Mouse (Mus musculus) bone marrow, adult 2 months (tissue): ENCODE measurements around the gene Xiap. TPM values are rescaled to one million over a fixed set of nuclear protein-coding genes. Genes with fewer than 3 reads are reported as not detected.

Experiments
- H3K27ac ChIP-seq: fragments of 200-500 bp; 2 replicates; pipeline ENCODE4 v1.5.1; 2012; ENCODE audit warnings: low read depth, mild to moderate bottlenecking, control low read depth, inconsistent platforms, low read length; ENCODE audit not compliant: control insufficient read depth, poor library complexity, insufficient read depth
- H3K4me1 ChIP-seq: fragments of 200-500 bp; 2 replicates; pipeline ENCODE4 v1.6.1; 2011; ENCODE audit warnings: low read length; ENCODE audit not compliant: control insufficient read depth, insufficient read depth
- H3K4me3 ChIP-seq: fragments of 200-500 bp; replicated peaks from 2 replicates; pipeline ENCODE3; 2011; ENCODE audit warnings: mild to moderate bottlenecking, low read depth, low read length, control low read depth; ENCODE audit not compliant: control insufficient read depth
- CTCF ChIP-seq: fragments of 200-500 bp; IDR thresholded peaks from 2 replicates; pipeline ENCODE4 v1.5.1; 2011; ENCODE audit warnings: low read length, control low read depth; ENCODE audit not compliant: control insufficient read depth, insufficient read depth
- POLR2A ChIP-seq: fragments of 200-500 bp; IDR thresholded peaks from 2 replicates; pipeline ENCODE4 v1.6.1; 2011; ENCODE audit warnings: low read depth, mild to moderate bottlenecking, control low read depth, low read length, borderline replicate concordance; ENCODE audit not compliant: control insufficient read depth
- WGBS: fragments of 180-500 bp; shearing (Covaris S2); methylation state at CpG from one replicate; pipeline ENCODE4 v1.1.7; 2018; 5-methylcytosine and 5-hydroxymethylcytosine counted together
- polyA plus RNA-seq: library from polyadenylated mRNA; stranded (reverse); fragments of >200 nt; gene quantifications from 2 replicates; pipeline ENCODE4 v1.2.4, GENCODE M21; 2011; ENCODE audit warnings: low replicate concordance; ENCODE audit not compliant: missing spikeins, insufficient read depth, insufficient read length

Gene Xiap
- polyA plus RNA-seq, 1 experiment, result 16.5 TPM

DNA sequence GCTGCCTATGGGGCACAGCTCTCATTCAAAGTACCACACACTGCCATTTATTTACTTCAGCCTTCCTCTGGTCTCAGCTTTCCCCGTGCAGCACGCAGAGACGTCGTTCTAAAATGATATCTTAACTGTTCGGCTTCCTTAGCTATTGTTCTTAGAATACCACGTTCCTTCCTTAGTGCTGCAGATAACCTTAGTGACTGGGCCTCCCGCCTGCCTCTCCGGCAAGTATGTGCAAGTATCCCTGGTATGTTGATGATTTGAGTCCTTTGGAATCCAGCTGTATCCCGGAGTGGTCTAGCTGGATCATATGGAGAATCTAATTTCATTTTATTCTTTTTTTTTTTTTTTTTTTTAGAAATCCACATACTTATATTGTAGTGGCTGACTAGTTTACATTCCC is 80.4 kb downstream of the Xiap start:
- 66% methylated on average over 9 of the region's 9 CpGs for WGBS
- H3K4me3 ChIP-seq, result no peak overlapping the region

DNA sequence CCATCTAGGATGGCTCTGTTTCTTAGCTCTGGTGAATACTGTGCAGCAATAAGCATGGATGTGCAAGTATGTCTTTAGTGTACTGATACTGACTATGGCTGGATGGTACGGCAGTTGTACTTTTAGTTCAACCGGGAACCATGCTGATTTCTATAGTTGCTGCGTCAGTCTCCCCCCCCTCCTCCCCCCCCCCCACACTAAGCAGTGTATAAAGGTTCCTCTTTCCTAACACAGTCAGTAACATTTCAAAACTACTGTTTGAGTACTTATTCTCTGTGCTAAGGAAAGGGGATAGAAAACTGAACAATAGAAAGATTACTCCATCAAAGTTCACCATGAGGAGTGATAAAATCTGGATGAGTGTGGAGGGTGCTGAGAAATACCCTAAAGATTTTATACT is 83.1 kb downstream of the Xiap start:
- WGBS, result 25% methylated on average over 3 of the region's 3 CpGs
- no peak overlapping the region for H3K27ac ChIP-seq
- H3K4me1 ChIP-seq, result no peaks in the 10 kb centered on the region; the same call in 1 of the 2 replicates
- no peak overlapping the region for H3K4me3 ChIP-seq
- TF ChIP-seq CTCF (no peak), POLR2A (no peak)

More for the DNA sequence above, 80.4 kb downstream of the Xiap start:
- Histone ChIP-seq H3K27ac (no peak overlapping the region), H3K4me1 (no peaks in the 10 kb centered on the region; the same call in 1 of the 2 replicates)
- TF ChIP-seq CTCF (no peak), POLR2A (no peak)

DNA sequence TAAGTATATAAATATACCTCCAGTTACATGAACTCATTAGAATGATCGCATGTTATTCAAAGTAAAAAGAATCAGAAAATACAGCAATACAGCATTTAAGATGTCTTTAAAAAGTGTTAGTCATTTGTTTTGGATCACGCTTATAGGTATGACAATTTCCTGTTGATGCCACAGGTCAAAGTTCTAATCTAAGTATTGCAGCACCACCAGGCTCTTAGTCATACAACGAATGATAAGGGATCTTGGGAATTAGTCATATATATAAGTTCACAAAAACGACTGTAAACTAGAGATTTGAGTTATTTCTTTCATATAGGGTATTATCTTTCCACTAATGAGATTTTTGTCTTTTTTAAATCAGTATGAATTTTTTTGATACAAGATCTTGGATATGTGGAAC is 84.5 kb downstream of the Xiap start:
- Histone ChIP-seq H3K4me3 (no peak overlapping the region), H3K27ac (no peak overlapping the region), H3K4me1 (no peaks in the 10 kb centered on the region; the same call in 1 of the 2 replicates)
- TF ChIP-seq POLR2A (no peak), CTCF (no peak)
- 54% methylated on average over 4 of the region's 4 CpGs for WGBS

DNA sequence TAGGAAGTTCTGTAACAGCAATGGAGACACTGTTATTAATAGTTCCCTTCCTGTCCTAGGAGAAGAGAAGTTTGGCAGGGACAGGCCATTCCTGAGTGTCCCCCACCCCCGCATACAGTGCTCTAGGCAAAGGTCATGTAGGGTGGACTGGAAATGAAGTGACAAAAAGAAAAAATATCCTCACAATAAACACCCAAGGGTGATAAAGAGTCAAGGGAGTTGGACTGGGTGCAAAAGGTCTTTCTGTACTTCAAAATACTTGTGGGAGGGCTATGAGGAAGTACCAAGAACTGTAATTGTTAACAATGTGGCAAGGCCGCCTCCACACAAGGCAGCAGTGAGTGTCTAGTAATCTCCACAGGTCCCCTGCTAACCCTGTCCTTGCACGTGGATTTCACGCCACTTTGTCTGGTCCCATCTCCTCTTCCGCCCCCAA is 88.6 kb downstream of the Xiap start:
- Histone ChIP-seq H3K4me3 (peak overlapping the region; percentile 28), H3K4me1 (no peaks in the 10 kb centered on the region; the same call in 1 of the 2 replicates), H3K27ac (peak overlapping the region; percentile 70)
- no peak for TF ChIP-seq CTCF
- no peak for TF ChIP-seq POLR2A
- WGBS, result 19% methylated on average over 5 of the region's 5 CpGs

DNA sequence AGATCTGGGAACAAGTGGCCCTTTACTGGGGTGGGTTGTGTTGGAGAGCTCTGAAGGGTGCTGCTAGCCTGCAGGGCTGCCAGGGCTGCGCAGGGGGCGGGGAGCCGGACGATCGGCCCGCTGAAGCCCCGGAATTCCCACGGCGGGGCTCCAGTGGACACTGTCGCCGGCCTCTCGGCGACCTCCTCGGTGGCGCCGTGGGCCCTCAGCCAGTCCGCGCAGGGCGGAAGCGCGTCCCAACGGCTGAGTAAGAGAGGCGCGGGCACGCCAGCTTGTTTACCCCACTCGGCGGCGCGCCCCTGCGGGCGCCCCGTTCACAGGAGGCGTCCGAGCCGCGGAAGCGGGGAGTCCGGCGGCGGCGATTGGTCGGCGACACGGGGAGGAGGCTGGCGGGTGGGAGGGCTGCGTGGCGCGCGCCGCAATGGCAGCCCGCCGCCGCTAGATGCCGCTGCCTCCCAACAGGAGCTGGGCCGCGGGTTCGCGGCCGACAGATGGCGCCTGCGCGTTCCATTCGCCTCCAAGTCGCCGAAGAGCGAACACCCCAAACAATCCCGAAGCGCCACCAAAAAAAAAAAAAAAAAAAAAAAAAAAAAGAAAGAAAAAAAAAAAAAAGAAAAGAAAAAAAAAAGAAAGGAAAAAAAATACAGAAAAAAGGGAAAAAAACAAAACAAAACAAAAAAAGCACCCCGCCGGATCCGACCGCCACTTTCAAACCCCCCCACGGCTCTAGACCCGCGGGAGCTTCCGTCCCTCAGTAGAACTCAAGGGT is 89.5 kb downstream of the Xiap start, which contains the start of gene Stag2:
TSS of gene Stag2 (plus strand) at position 530 of the 769 bp plus-strand sequence.
- WGBS, result 16% methylated on average over 76 of the region's 76 CpGs
- Histone ChIP-seq H3K27ac (peak within 1 kb of the TSS; percentile 99), H3K4me3 (peak within 1 kb of the TSS; percentile 84), H3K4me1 (no peaks in the 10 kb centered on the region; the same call in 1 of the 2 replicates)
- TF ChIP-seq POLR2A, result peak; percentile 67; the same call in 1 of the 2 replicates
- TF ChIP-seq CTCF, result peak; percentile 72

- 18% methylated on average over 52 of the region's 71 CpGs for WGBS
- no peaks in the 10 kb centered on the region; the same call in 1 of the 2 replicates for H3K4me1 ChIP-seq
- peak overlapping the region; percentile 99 for H3K27ac ChIP-seq
- H3K4me3 ChIP-seq, result peak overlapping the region; percentile 84
- TF ChIP-seq CTCF, result no peak
- peak; percentile 56; the same call in 1 of the 2 replicates for TF ChIP-seq POLR2A
Measured at GRCm38 (mm10) chrX:42149557-42150345, 90.3 kb downstream of the Xiap start.

GRCm38 (mm10) chrX:42150346-42151023 is 91.0 kb downstream of the Xiap start:
- Histone ChIP-seq H3K4me3 (peak overlapping the region; percentile 93), H3K4me1 (no peaks in the 10 kb centered on the region; the same call in 1 of the 2 replicates), H3K27ac (peak overlapping the region; percentile 99)
- 4% methylated on average over 24 of the region's 40 CpGs for WGBS
- TF ChIP-seq CTCF, result no peak
- no peak for TF ChIP-seq POLR2A

GRCm38 (mm10) chrX:42151024-42151754 is 91.7 kb downstream of the Xiap start:
- whole genome bisulfite sequencing, result 7% methylated on average over 25 of the region's 25 CpGs
- TF ChIP-seq CTCF (no peak), POLR2A (no peak)
- Histone ChIP-seq H3K27ac (peak overlapping the region; percentile 93), H3K4me1 (no peaks in the 10 kb centered on the region; the same call in 1 of the 2 replicates), H3K4me3 (peak overlapping the region; percentile 93)
